Mouse (Mus musculus) liver, embryonic 14.5 days (tissue): Measurements from ENCODE around the gene Sohlh2.

Source experiments
- CTCF ChIP-seq: IDR thresholded peaks from 2 replicates; pipeline ENCODE4 v1.5.1; 2016; ENCODE audit warnings: antibody characterized with exemption, low read depth, control low read depth
- EP300 ChIP-seq: IDR thresholded peaks from 2 replicates; pipeline ENCODE4 v1.6.1; 2016; ENCODE audit warnings: antibody characterized with exemption, low read depth

GRCm38 (mm10) chr3:55141401-55141800 is 40.4 kb upstream of the Sohlh2 start:
- TF ChIP-seq CTCF (no peak), EP300 (no peak)
